Mouse (Mus musculus): Measurements from ENCODE around the gene A430089I19Rik.
"Not testable (repeated sequence)": the region's sequence is repeated elsewhere in the genome, so short reads cannot be mapped to it uniquely, and the experiment has no call there.

A430089I19Rik gene

DNA sequence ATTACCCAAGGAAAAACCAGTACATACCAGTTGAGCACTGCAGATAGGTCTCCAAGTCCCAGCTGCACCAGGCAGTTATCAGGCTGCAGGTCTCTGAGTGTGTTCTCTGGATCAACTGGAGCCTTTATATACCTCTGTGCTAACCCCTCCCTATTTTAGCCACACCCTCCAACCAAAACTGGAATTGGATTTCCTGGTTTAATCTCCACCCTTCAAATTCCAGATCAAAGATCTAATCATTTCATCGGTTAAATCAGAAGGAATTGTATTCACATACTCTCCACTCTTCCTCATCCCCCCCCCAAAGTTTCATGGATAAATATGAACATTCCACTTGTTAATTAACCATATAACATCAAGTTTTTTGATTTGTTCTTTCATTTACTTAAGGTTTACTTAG, at the start of gene A430089I19Rik:
Gene A430089I19Rik, minus strand, starts transcription at position 101 of the 400 bp plus-strand sequence.
- DNase-seq = not testable (repeated sequence)

DNA sequence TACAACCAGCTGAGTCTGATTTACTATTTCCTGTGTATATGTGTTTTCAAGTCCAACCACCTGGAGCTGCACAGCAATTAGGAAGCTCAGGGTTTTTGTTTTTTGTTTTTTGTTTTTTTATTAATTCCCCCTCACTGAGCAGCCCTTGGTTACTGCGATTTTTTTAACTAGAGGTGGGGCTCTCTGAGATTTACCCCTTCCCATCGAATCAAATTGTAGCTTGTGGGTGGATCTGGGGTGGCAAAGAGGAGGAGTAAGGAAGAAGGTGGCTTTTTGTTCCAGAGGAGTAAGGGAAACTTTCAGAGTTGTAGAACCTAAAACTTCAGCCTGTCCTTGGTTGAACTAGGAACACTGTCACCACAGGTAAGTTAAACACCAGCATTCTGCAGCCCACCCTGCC, 32.9 kb upstream of the A430089I19Rik start, which contains the start of gene AA792892:
Gene AA792892, plus strand, starts transcription at position 301 of the 400 bp plus-strand sequence.
- not testable (repeated sequence) for DNase-seq

DNA sequence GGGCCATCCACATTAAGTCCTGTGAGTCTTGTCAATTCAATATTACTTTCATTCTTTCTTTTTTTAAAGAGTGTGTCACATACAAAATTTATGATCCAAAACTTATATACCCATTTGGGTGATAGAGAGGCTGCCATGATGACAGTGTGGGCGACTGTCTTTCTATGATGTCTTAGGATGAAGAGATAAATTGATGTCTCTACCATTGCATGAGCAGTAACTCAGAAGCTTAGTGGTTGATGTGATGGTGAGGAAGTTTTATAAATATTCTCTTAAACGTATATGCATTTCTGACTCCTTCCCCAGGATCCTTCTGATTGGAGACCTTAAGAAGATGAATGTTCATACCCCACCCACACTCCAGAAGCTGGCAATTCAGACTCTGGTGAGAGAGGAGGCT, 7.5 kb upstream of the A430089I19Rik start, which contains the start of gene Gm6502:
Gene Gm6502, plus strand, starts transcription at position 301 of the 400 bp plus-strand sequence.
- not testable (repeated sequence) for DNase-seq
